Mouse (Mus musculus) liver (tissue): ENCODE measurements around the gene Mepe.
A peak's percentile ranks its signal among the peaks of the same experiment; 100 is the strongest.

Experiments
- DNase-seq: peaks from one replicate; pipeline ENCODE4 v3.0.0-alpha.2; 2020; ENCODE audit warnings: mixed read lengths

Mepe gene

GRCm38 (mm10) chr5:104357575-104357974, 32.4 kb downstream of the Mepe start:
- no peak for DNase-seq

- no peak for DNase-seq
Measured at GRCm38 (mm10) chr5:104358592-104358991, 33.5 kb downstream of the Mepe start.

- no peak for DNase-seq
Measured at GRCm38 (mm10) chr5:104359257-104359656, 34.1 kb downstream of the Mepe start.

- no peak for DNase-seq
Measured at GRCm38 (mm10) chr5:104370580-104370979, 45.5 kb downstream of the Mepe start.

- no peak for DNase-seq
Measured at GRCm38 (mm10) chr5:104371284-104371683, 46.2 kb downstream of the Mepe start.

GRCm38 (mm10) chr5:104373648-104374307, 48.6 kb downstream of the Mepe start:
- no peak for DNase-seq

GRCm38 (mm10) chr5:104374308-104374660, 49.2 kb downstream of the Mepe start:
- peak; percentile 31 for DNase-seq

GRCm38 (mm10) chr5:104375132-104375531, 50.0 kb downstream of the Mepe start:
- no peak for DNase-seq

GRCm38 (mm10) chr5:104376890-104377289, 51.8 kb downstream of the Mepe start:
- no peak for DNase-seq

GRCm38 (mm10) chr5:104380574-104380973, 55.4 kb downstream of the Mepe start:
- no peak for DNase-seq

GRCm38 (mm10) chr5:104381671-104382070, 56.5 kb downstream of the Mepe start:
- no peak for DNase-seq

- no peak for DNase-seq
Measured at GRCm38 (mm10) chr5:104384540-104384939, 59.4 kb downstream of the Mepe start.

GRCm38 (mm10) chr5:104385521-104385920, 60.4 kb downstream of the Mepe start:
- no peak for DNase-seq

GRCm38 (mm10) chr5:104386908-104387307, 61.8 kb downstream of the Mepe start:
- no peak for DNase-seq
